Mouse (Mus musculus) hindbrain, embryonic 10.5 days (tissue): ENCODE results near the gene Abl1. TPM values are rescaled to one million over a fixed set of nuclear protein-coding genes. Genes with fewer than 3 reads are reported as not detected.

ENCODE experiments used
- DNase-seq: peaks from one replicate; pipeline ENCODE4 v3.0.0-alpha.2; 2017; ENCODE audit warnings: low spot score
- H3K27ac ChIP-seq: fragments of 300-500 bp; sonication (generic); 2 replicates; pipeline ENCODE4 v1.5.1; 2016; ENCODE audit warnings: mild to moderate bottlenecking, moderate library complexity
- H3K27me3 ChIP-seq: fragments of 300-500 bp; sonication (generic); 2 replicates; pipeline ENCODE4 v1.6.1; 2016; ENCODE audit warnings: mild to moderate bottlenecking; ENCODE audit not compliant: poor library complexity, insufficient read depth, severe bottlenecking
- H3K36me3 ChIP-seq: fragments of 300-500 bp; sonication (generic); 2 replicates; pipeline ENCODE4 v1.6.1; 2016; ENCODE audit warnings: mild to moderate bottlenecking, moderate library complexity
- H3K4me1 ChIP-seq: fragments of 300-500 bp; sonication (generic); replicated peaks from 2 replicates; pipeline ENCODE4 v1.6.1; 2016; ENCODE audit warnings: mild to moderate bottlenecking
- H3K4me3 ChIP-seq: fragments of 300-500 bp; sonication (generic); 2 replicates; pipeline ENCODE4 v1.5.1; 2016; ENCODE audit warnings: mild to moderate bottlenecking, moderate library complexity
- H3K9me3 ChIP-seq: fragments of 300-500 bp; sonication (generic); 2 replicates; pipeline ENCODE4 v1.6.1; 2016; ENCODE audit warnings: mild to moderate bottlenecking, moderate library complexity
- WGBS: fragments of 180-500 bp; shearing (Covaris S2); methylation state at CpG from one replicate; pipeline ENCODE4 v1.1.7; 2016; 5-methylcytosine and 5-hydroxymethylcytosine counted together
- polyA plus RNA-seq: library from polyadenylated mRNA; unstranded; fragments of >200 nt; fragmentation: Nextera tagmentation; extraction: Ambion mirVana; gene quantifications from 2 replicates; pipeline ENCODE4 v1.2.1, GENCODE M21; 2016

Abl1 gene
- polyA plus RNA-seq, 1 experiment from 2014 or later, result 43.9 TPM

- no peaks in the 10 kb centered on the region for H3K9me3 ChIP-seq
- no peaks in the 10 kb centered on the region for H3K27me3 ChIP-seq
- H3K27ac ChIP-seq, result no peak overlapping the region
- no peak overlapping the region for H3K4me3 ChIP-seq
- 81% methylated on average over 3 of the region's 3 CpGs for WGBS
- H3K4me1 ChIP-seq, result peaks cover 4% of the 10 kb centered on the region; the same call in 1 of the 2 replicates
- H3K36me3 ChIP-seq, result no peaks in the 10 kb centered on the region
- no peak for DNase-seq
Measured at GRCm38 (mm10) chr2:31732497-31732896, 44.3 kb downstream of the Abl1 start.

DNA sequence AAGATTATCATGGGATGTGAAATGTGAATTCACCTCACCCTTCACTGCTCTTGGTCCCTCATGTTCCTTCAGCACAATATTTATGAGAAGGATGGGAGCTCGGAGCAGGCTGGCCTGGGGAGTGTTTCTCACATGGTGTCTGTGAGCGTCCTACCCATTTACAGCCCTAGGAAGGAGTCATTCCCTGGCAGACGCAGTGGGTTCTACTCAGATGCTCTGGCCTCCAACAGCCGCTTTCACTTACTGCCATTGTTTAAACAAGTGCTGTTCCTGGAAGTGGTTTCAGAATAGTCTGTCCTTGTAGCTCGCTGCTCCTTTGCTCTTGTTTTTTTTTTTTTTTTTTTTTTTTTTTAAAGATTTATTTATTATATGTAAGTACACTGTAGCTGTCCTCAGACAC is 45.4 kb downstream of the Abl1 start:
- Histone ChIP-seq H3K36me3 (0 out of 2 replicates have a peak, but pooled peaks cover 4% of the 10 kb centered on the region), H3K27ac (no peak overlapping the region), H3K9me3 (no peaks in the 10 kb centered on the region), H3K4me3 (no peak overlapping the region), H3K27me3 (no peaks in the 10 kb centered on the region), H3K4me1 (peaks cover 4% of the 10 kb centered on the region; the same call in 1 of the 2 replicates)
- WGBS, result 81% methylated on average over 5 of the region's 5 CpGs
- no peak for DNase-seq

DNA sequence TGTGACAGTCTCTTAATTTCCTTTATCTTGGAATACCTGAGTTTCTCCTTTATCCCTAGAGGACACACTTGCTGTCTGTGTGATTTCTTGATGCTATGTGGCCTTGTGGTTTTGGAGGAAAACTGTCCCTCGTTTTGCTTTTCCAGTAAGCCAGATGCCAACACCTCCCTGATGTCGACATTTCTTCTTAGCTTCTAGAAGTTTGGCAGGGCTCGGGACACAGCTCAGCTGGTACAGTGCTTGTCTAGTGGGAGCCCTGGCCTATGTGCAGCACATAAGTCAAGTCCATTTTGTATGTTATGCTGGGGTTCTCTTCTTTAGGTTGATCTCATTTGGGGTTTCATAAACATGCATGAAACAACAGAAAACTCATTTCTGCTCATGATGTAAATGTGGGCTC is 50.9 kb downstream of the Abl1 start:
- WGBS, result 72% methylated on average over 3 of the region's 3 CpGs

GRCm38 (mm10) chr2:31741728-31742127 is 53.6 kb downstream of the Abl1 start:
- H3K4me1 ChIP-seq, result peaks cover 43% of the 10 kb centered on the region
- DNase-seq, result no peak
- WGBS, result 19% methylated on average over 1 of the region's 1 CpGs
- no peak overlapping the region for H3K27ac ChIP-seq
- H3K36me3 ChIP-seq, result 0 out of 2 replicates have a peak, but pooled peaks cover 4% of the 10 kb centered on the region
- no peaks in the 10 kb centered on the region for H3K27me3 ChIP-seq
- no peak overlapping the region for H3K4me3 ChIP-seq
- H3K9me3 ChIP-seq, result no peaks in the 10 kb centered on the region

More for the DNA sequence above, 50.9 kb downstream of the Abl1 start:
- no peaks in the 10 kb centered on the region for H3K27me3 ChIP-seq
- no peak for DNase-seq
- no peak overlapping the region for H3K4me3 ChIP-seq
- H3K4me1 ChIP-seq, result peaks cover 17% of the 10 kb centered on the region
- 0 out of 2 replicates have a peak, but pooled peaks cover 4% of the 10 kb centered on the region for H3K36me3 ChIP-seq
- H3K27ac ChIP-seq, result no peak overlapping the region
- H3K9me3 ChIP-seq, result no peaks in the 10 kb centered on the region

GRCm38 (mm10) chr2:31742134-31742533 is 54.0 kb downstream of the Abl1 start:
- no peaks in the 10 kb centered on the region for H3K9me3 ChIP-seq
- no peak for DNase-seq
- no peak overlapping the region for H3K27ac ChIP-seq
- 0 out of 2 replicates have a peak, but pooled peaks cover 4% of the 10 kb centered on the region for H3K36me3 ChIP-seq
- no peak overlapping the region for H3K4me3 ChIP-seq
- 45% methylated on average over 7 of the region's 7 CpGs for WGBS
- no peaks in the 10 kb centered on the region for H3K27me3 ChIP-seq
- H3K4me1 ChIP-seq, result peaks cover 47% of the 10 kb centered on the region

DNA sequence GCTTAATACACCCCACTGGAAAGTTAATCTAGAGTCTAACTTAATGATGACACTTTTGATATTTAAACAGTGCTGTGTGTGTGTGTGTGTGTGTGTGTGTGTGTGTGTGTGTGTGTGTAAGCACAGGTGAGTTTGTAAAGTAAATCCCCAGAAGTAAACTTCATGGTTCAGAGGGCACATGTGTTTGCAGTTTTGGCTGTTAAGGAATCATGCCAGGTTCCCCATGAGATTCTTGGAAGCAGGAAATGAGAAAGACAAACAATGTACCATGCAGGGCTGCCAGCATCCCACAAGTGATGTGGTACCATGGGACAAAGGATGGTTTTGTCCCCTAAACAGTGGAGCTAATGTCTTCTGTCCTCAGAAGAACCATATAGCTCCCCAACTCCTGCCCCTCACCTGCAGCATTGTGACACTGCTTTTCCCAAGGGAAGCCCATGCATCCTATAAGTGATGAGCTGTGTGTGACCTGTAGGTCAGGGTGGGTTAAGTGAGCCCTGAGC is 57.6 kb downstream of the Abl1 start:
- Histone ChIP-seq H3K27ac (no peak overlapping the region), H3K36me3 (no peaks in the 10 kb centered on the region), H3K9me3 (no peaks in the 10 kb centered on the region), H3K4me1 (peaks cover 75% of the 10 kb centered on the region), H3K27me3 (no peaks in the 10 kb centered on the region), H3K4me3 (no peak overlapping the region)
- no peak for DNase-seq

GRCm38 (mm10) chr2:31746835-31747234 is 58.7 kb downstream of the Abl1 start:
- Histone ChIP-seq H3K27ac (peak overlapping the region; percentile 62; the same call in 1 of the 2 replicates), H3K9me3 (no peaks in the 10 kb centered on the region), H3K36me3 (no peaks in the 10 kb centered on the region), H3K4me1 (peaks cover 74% of the 10 kb centered on the region), H3K4me3 (no peak overlapping the region), H3K27me3 (no peaks in the 10 kb centered on the region)
- WGBS, result 37% methylated on average over 4 of the region's 4 CpGs
- no peak for DNase-seq

- H3K9me3 ChIP-seq, result peaks cover 7% of the 10 kb centered on the region; the same call in 1 of the 2 replicates
- WGBS, result 19% methylated on average over 10 of the region's 10 CpGs
- peak overlapping the region; percentile 2; the same call in 1 of the 2 replicates for H3K4me3 ChIP-seq
- peak overlapping the region; percentile 77 for H3K27ac ChIP-seq
- H3K36me3 ChIP-seq, result 0 out of 2 replicates have a peak, but pooled peaks cover 3% of the 10 kb centered on the region
- no peaks in the 10 kb centered on the region for H3K27me3 ChIP-seq
- peak; percentile 63 for DNase-seq
- peaks cover 74% of the 10 kb centered on the region for H3K4me1 ChIP-seq
Measured at GRCm38 (mm10) chr2:31749046-31749709, 61.0 kb downstream of the Abl1 start.

DNA sequence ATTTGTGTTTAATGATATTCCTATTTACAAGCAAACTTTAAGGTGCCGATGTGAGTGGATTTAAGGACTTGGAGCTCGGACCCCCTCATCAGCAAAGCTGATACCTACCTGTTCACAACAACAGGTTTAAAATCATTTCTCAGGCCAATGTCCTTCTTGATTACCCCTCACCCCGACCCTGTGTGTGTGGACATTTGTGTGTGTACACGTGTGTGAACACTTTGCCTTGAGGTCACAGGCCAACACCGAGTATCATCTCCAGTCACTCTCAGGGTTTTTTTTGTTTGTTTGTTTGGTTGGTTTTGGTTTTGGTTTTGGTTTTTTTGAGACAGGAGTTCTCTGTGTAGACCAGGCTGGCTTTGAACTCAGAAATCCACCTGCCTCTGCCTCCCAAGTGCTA is 62.0 kb downstream of the Abl1 start:
- Histone ChIP-seq H3K27ac (peak overlapping the region; percentile 1), H3K4me3 (no peak overlapping the region), H3K4me1 (peaks cover 64% of the 10 kb centered on the region), H3K27me3 (no peaks in the 10 kb centered on the region), H3K36me3 (peaks cover 8% of the 10 kb centered on the region; the same call in 1 of the 2 replicates), H3K9me3 (peaks cover 12% of the 10 kb centered on the region; the same call in 1 of the 2 replicates)
- WGBS, result 81% methylated on average over 5 of the region's 5 CpGs
- DNase-seq, result no peak

GRCm38 (mm10) chr2:31757472-31757871 is 69.3 kb downstream of the Abl1 start:
- Histone ChIP-seq H3K27me3 (no peaks in the 10 kb centered on the region), H3K4me1 (peaks cover 48% of the 10 kb centered on the region), H3K9me3 (peaks cover 12% of the 10 kb centered on the region; the same call in 1 of the 2 replicates), H3K27ac (no peak overlapping the region), H3K36me3 (peaks cover 8% of the 10 kb centered on the region; the same call in 1 of the 2 replicates), H3K4me3 (no peak overlapping the region)
- no peak for DNase-seq

GRCm38 (mm10) chr2:31758966-31759365 is 70.8 kb downstream of the Abl1 start:
- Histone ChIP-seq H3K4me3 (peak overlapping the region; percentile 89), H3K27me3 (no peaks in the 10 kb centered on the region), H3K4me1 (peaks cover 57% of the 10 kb centered on the region), H3K9me3 (peaks cover 7% of the 10 kb centered on the region; the same call in 1 of the 2 replicates), H3K36me3 (peaks cover 7% of the 10 kb centered on the region; the same call in 1 of the 2 replicates), H3K27ac (no peak overlapping the region)
- DNase-seq, result no peak
- WGBS, result 87% methylated on average over 5 of the region's 5 CpGs

- H3K27me3 ChIP-seq, result no peaks in the 10 kb centered on the region
- H3K36me3 ChIP-seq, result no peaks in the 10 kb centered on the region
- H3K27ac ChIP-seq, result peak overlapping the region; percentile 99
- no peaks in the 10 kb centered on the region for H3K9me3 ChIP-seq
- peak overlapping the region; percentile 89 for H3K4me3 ChIP-seq
- peak; percentile 91 for DNase-seq
- H3K4me1 ChIP-seq, result peaks cover 57% of the 10 kb centered on the region
- WGBS, result under 1% methylated on average over 42 of the region's 42 CpGs
Measured at GRCm38 (mm10) chr2:31759751-31760460, 71.7 kb downstream of the Abl1 start.

- no peak for DNase-seq
- 0 out of 2 replicates have a peak, but pooled peaks cover 2% of the 10 kb centered on the region for H3K36me3 ChIP-seq
- no peaks in the 10 kb centered on the region for H3K9me3 ChIP-seq
- H3K4me1 ChIP-seq, result peaks cover 61% of the 10 kb centered on the region
- H3K27me3 ChIP-seq, result no peaks in the 10 kb centered on the region
- WGBS, result 0% methylated on average over 1 of the region's 1 CpGs
- H3K4me3 ChIP-seq, result peak overlapping the region; percentile 89
- peak overlapping the region; percentile 99 for H3K27ac ChIP-seq
Measured at GRCm38 (mm10) chr2:31760486-31760885, 72.3 kb downstream of the Abl1 start.
